ENCODE assay signal across 9 mouse cellular contexts in the genomic region with DNA sequence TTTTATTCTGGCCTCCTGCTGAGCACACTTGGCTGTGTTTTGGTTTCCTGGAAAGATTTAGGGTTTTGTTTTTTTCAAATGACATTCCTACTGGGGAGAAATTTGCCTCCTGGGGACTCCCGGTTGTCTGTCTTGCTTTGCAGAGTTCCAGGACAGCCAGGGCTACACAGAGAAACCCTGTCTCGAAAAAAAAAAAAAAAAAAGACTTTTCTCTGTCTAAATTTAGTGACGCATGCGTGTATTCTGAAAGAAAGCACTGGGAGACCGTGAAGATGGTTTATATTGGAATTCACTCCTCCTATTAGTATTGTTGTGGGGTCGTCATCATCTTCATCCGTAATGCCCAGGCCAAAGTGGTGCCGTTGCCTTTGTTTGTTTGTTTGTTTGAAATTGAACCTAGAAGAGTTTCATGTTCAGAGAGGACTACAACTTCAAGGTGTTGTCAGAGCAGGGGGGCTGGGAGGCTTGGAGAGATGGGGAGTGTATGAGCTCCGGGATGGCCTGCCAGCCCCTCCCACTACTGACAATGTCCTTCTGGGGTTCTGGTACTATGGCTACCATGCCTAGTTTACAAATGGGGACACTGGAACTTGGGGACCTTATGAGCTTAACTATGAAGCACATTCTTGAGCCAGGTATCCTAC. TPM values are rescaled to one million over a fixed set of nuclear protein-coding genes. Genes with fewer than 3 reads are reported as not detected.
DNase-seq lines count a peak whose midpoint lies in the region; ATAC-seq and TF ChIP-seq lines count a peak whose summit lies in the region.
"Had no signal": no experiment of that assay in that cellular context is flagged by ENCODE, and none has a peak within 500 bp of the region (broad histone marks: within the 10 kb centered on the region; RNA-seq: fewer than 3 reads in every experiment).

No protein-coding gene starts in this region.

- peak overlapping the region; percentile 47 for H3K4me3 ChIP-seq in heart, embryonic 11.5 days (ENCODE audit: low read depth, low read length)
- peak overlapping the region; percentile 48 for H3K4me3 ChIP-seq in forebrain, embryonic 10.5 days
- peak overlapping the region; percentile 50 for H3K4me3 ChIP-seq in intestine, embryonic 16.5 days (ENCODE audit: low read length)
- H3K4me3 ChIP-seq in myocyte: peak overlapping the region; percentile 25

- H3K4me1 ChIP-seq in heart, embryonic 11.5 days (ENCODE audit: control insufficient read depth, insufficient read depth, low read length): peaks cover 14% of the 10 kb centered on the region; the same call in 1 of the 2 replicates
- H3K4me1 ChIP-seq in forebrain, embryonic 10.5 days: peaks cover 40% of the 10 kb centered on the region
- peaks cover 10% of the 10 kb centered on the region; the same call in 1 of the 2 replicates for H3K4me1 ChIP-seq in intestine, embryonic 16.5 days (ENCODE audit: control insufficient read depth, insufficient read depth, low read length)

- WGBS in heart, embryonic 11.5 days (ENCODE audit: insufficient replicate concordance): 7% methylated on average over 9 of the region's 9 CpGs
- 11% methylated on average over 9 of the region's 9 CpGs for WGBS in forebrain, embryonic 10.5 days
- 17% methylated on average over 9 of the region's 9 CpGs for WGBS in intestine, embryonic 16.5 days

- no peaks in the 10 kb centered on the region for H3K27me3 ChIP-seq in heart, embryonic 11.5 days (ENCODE audit: control insufficient read depth, insufficient read depth, low read length)
- H3K27me3 ChIP-seq in forebrain, embryonic 10.5 days (ENCODE audit: poor library complexity, severe bottlenecking): peaks cover 9% of the 10 kb centered on the region; the same call in 1 of the 2 replicates
- no peaks in the 10 kb centered on the region for H3K27me3 ChIP-seq in intestine, embryonic 16.5 days (replicated peaks; ENCODE audit: control insufficient read depth, insufficient read depth, low read length)
- H3K27me3 ChIP-seq in myocyte (ENCODE audit: control insufficient read depth, insufficient read depth, insufficient read length): no peaks in the 10 kb centered on the region

- H3ac ChIP-seq in myocyte (ENCODE audit: control insufficient read depth, insufficient read length): no peak overlapping the region

- no peaks in the 10 kb centered on the region for H3K79me2 ChIP-seq in myocyte (ENCODE audit: control insufficient read depth, insufficient read depth)

- no peak overlapping the region for H3K27ac ChIP-seq in heart, embryonic 11.5 days (ENCODE audit: low read depth, low read length)
- peak overlapping the region; percentile 80 for H3K27ac ChIP-seq in forebrain, embryonic 10.5 days
- H3K27ac ChIP-seq in intestine, embryonic 16.5 days (ENCODE audit: low read length): peak overlapping the region; percentile 93
- H3K27ac ChIP-seq: macrophage had no signal

- TF ChIP-seq POLR2A in myocyte (IDR thresholded peaks at IDR 0.05; ENCODE audit: insufficient read length, low read depth): no peak

- ATAC-seq in heart, embryonic 11.5 days (replicated peaks; ENCODE audit: insufficient number of reproducible peaks, low FRiP score, low TSS enrichment): no peak
- ATAC-seq in intestine, embryonic 16.5 days: no peak; the same call in 1 of the 2 replicates

- H3K9me3 ChIP-seq in heart, embryonic 11.5 days (replicated peaks; ENCODE audit: control insufficient read depth, low read length): no peaks in the 10 kb centered on the region
- no peaks in the 10 kb centered on the region for H3K9me3 ChIP-seq in forebrain, embryonic 10.5 days
- no peaks in the 10 kb centered on the region for H3K9me3 ChIP-seq in intestine, embryonic 16.5 days (ENCODE audit: control insufficient read depth, low read length)

- peak overlapping the region; percentile 74; the same call in 1 of the 2 replicates for H3K9ac ChIP-seq in heart, embryonic 11.5 days (ENCODE audit: low read depth, low read length)
- H3K9ac ChIP-seq in intestine, embryonic 16.5 days (ENCODE audit: low read depth, low read length): peak overlapping the region; percentile 69; the same call in 1 of the 2 replicates

- no peak for DNase-seq in heart, postnatal 4 days
- no peak for DNase-seq in forebrain, embryonic 10.5 days (ENCODE audit: extremely low spot score, low spot score)
- no peak for DNase-seq in thymus, adult 18-20 months
- no peak for DNase-seq in thymus, postnatal 10 days (ENCODE audit: low spot score in 2 of 2)
- no peak for DNase-seq in urinary bladder, postnatal 10 days (ENCODE audit: low spot score)

- no peaks in the 10 kb centered on the region for H3K36me3 ChIP-seq in heart, embryonic 11.5 days (ENCODE audit: control insufficient read depth, insufficient read depth, low read length)
- no peaks in the 10 kb centered on the region for H3K36me3 ChIP-seq in forebrain, embryonic 10.5 days (replicated peaks)
- no peaks in the 10 kb centered on the region for H3K36me3 ChIP-seq in intestine, embryonic 16.5 days (ENCODE audit: control insufficient read depth, insufficient read depth, low read length)
- H3K36me3 ChIP-seq in myocyte (ENCODE audit: control insufficient read depth, insufficient read depth): no peaks in the 10 kb centered on the region

- peak overlapping the region; percentile 85 for H3K4me2 ChIP-seq in heart, embryonic 11.5 days
- H3K4me2 ChIP-seq in intestine, embryonic 16.5 days (ENCODE audit: low read depth, low read length): peak overlapping the region; percentile 75
- peak overlapping the region; percentile 85 for H3K4me2 ChIP-seq in myocyte (ENCODE audit: low read depth)

TF ChIP-seq in myocyte, 11 proteins besides CTCF, POLR2A, EP300 and RAD21:
- TF ChIP-seq MAX (IDR thresholded peaks at IDR 0.05; ENCODE audit: low read depth) (no peak), CEBPB (IDR thresholded peaks at IDR 0.05; ENCODE audit: insufficient read depth, poor library complexity, severe bottlenecking) (no peak)

RNA-seq across cellular contexts. Expression of a gene that starts 1.1 kb away (rescaled TPM):
- 1.4 and 1.5 TPM in 2 replicates for polyA plus RNA-seq in heart, embryonic 11.5 days (2014; fragmentation: Nextera tagmentation; extraction: Ambion mirVana)
- 10 to 100 TPM; 16.4 to 18.4 TPM for total RNA-seq in heart, postnatal 4 days (2021)
- polyA plus RNA-seq in forebrain, embryonic 10.5 days (2016; fragmentation: Nextera tagmentation; extraction: Ambion mirVana): 0.79 and 0.89 TPM in 2 replicates
- 1.4 and 1.7 TPM in 2 replicates for polyA plus RNA-seq in intestine, embryonic 16.5 days (2015; fragmentation: Nextera tagmentation; extraction: Ambion mirVana)
- polyA plus RNA-seq in myocyte (2012; fragmentation: generic; extraction: Trizol): 0.55 TPM

RNA-seq across cellular contexts. Expression of a gene that starts 27.9 kb away (rescaled TPM):
- 0.25 TPM in 1 of 2 replicates, not detected in the other for polyA plus RNA-seq in heart, embryonic 11.5 days (2014; fragmentation: Nextera tagmentation; extraction: Ambion mirVana)
- total RNA-seq in heart, postnatal 4 days (2021): under 1 TPM; 0.05 to 0.09 TPM
- 0.26 TPM in 1 of 2 replicates, not detected in the other for polyA plus RNA-seq in forebrain, embryonic 10.5 days (2016; fragmentation: Nextera tagmentation; extraction: Ambion mirVana)
- not detected in 2 replicates for polyA plus RNA-seq in intestine, embryonic 16.5 days (2015; fragmentation: Nextera tagmentation; extraction: Ambion mirVana)
- 0.02 TPM for polyA plus RNA-seq in myocyte (2012; fragmentation: generic; extraction: Trizol)
- polyA plus RNA-seq: macrophage had no signal
